Mouse (Mus musculus): ENCODE data around the gene Rpl32. TPM values are rescaled to one million over a fixed set of nuclear protein-coding genes. Genes with fewer than 3 reads are reported as not detected.

The Rpl32 gene
- polyA plus RNA-seq, 1 experiment from 2014 or later = 1,104 TPM

DNA sequence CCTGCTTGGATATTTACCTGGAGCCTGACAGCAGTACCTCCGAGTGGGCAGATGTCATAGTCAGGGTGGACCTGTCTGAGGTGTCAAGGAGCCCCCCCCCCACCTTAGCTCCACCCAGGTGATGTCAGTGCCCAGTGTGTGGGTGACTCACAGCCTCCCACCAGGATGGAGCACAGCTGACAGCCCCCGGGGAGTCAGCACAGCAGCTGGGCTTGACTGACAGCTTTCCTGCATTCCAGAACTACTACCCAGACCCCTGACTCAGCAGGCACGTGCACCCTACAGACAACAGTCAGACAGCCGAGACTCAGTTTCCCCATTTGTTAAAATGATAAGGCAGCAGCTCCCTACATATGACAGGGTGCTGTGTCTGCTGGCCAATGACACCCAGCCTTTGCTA, 47.6 kb downstream of the Rpl32 start:
- Histone ChIP-seq H3K4me1 (replicated peaks; ENCODE audit: control insufficient read depth, insufficient read depth, low read length) (peaks cover 11% of the 10 kb centered on the region), H3K9ac (replicated peaks; ENCODE audit: low read depth, low read length) (no peak overlapping the region), H3K9me3 (ENCODE audit: control insufficient read depth, low read length) (no peaks in the 10 kb centered on the region), H3K36me3 (ENCODE audit: control insufficient read depth, insufficient read depth) (no peaks in the 10 kb centered on the region), H3K27me3 (replicated peaks; ENCODE audit: control insufficient read depth, insufficient read depth, low read length) (no peaks in the 10 kb centered on the region), H3K27ac (ENCODE audit: low read length) (no peak overlapping the region), H3K4me2 (ENCODE audit: low read length) (no peak overlapping the region), H3K4me3 (replicated peaks; ENCODE audit: low read length) (no peak overlapping the region)
- no peak for ATAC-seq
- WGBS = 60% methylated on average over 4 of the region's 4 CpGs

DNA sequence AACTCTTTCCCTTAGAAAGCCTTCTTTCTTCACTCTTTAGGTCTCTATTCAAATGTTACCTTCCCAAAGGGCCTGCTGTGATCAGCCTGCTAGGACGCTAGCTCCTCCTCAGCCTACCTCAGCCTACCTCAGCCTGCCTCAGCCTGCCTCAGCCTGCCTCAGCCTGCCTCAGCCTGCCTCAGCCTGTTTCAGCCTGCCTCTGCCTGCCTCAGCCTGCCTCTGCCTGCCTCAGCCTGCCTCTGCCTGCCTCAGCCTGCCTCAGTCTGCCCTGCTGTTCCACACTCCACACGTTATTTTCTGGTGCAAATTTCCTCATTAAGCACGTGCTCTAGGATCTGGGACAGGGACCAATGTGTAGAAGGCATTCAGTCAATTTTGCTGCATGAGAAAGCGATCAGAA, 48.4 kb downstream of the Rpl32 start:
- no peak for ATAC-seq
- no peak overlapping the region for H3K27ac ChIP-seq (ENCODE audit: low read length)
- WGBS = 89% methylated on average over 4 of the region's 4 CpGs

DNA sequence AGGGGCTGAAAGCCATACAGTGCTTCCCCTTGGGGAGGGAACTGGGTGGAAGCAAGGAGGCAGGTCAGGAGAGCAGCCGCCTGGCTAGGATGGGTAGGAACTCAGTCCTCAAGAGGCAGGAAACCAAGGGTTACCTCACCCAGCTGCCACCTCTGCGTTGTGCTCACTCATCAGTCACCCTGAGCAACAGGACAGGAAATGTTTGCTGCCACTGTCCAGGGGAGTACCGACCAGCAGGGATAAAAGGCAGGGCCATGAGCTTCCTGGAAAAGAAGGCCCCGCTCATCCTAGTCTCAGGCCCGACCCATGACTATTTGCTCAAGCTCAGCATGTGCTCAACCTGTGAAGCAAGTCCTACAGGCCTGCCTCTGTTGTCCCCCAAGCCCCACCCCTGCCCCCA, 49.1 kb downstream of the Rpl32 start:
- Histone ChIP-seq H3K27ac (ENCODE audit: low read length) (no peak overlapping the region), H3K9ac (replicated peaks; ENCODE audit: low read depth, low read length) (no peak overlapping the region), H3K36me3 (ENCODE audit: control insufficient read depth, insufficient read depth) (no peaks in the 10 kb centered on the region), H3K4me1 (replicated peaks; ENCODE audit: control insufficient read depth, insufficient read depth, low read length) (peaks cover 10% of the 10 kb centered on the region), H3K4me3 (replicated peaks; ENCODE audit: low read length) (no peak overlapping the region), H3K4me2 (ENCODE audit: low read length) (no peak overlapping the region), H3K9me3 (ENCODE audit: control insufficient read depth, low read length) (no peaks in the 10 kb centered on the region), H3K27me3 (replicated peaks; ENCODE audit: control insufficient read depth, insufficient read depth, low read length) (no peaks in the 10 kb centered on the region)
- WGBS = 77% methylated on average over 5 of the region's 5 CpGs
- ATAC-seq = no peak

More for the DNA sequence above, 48.4 kb downstream of the Rpl32 start:
- peaks cover 11% of the 10 kb centered on the region for H3K4me1 ChIP-seq (replicated peaks; ENCODE audit: control insufficient read depth, insufficient read depth, low read length)
- no peaks in the 10 kb centered on the region for H3K36me3 ChIP-seq (ENCODE audit: control insufficient read depth, insufficient read depth)
- no peak overlapping the region for H3K4me2 ChIP-seq (ENCODE audit: low read length)
- no peak overlapping the region for H3K4me3 ChIP-seq (replicated peaks; ENCODE audit: low read length)
- H3K27me3 ChIP-seq (replicated peaks; ENCODE audit: control insufficient read depth, insufficient read depth, low read length) = no peaks in the 10 kb centered on the region
- H3K9ac ChIP-seq (replicated peaks; ENCODE audit: low read depth, low read length) = no peak overlapping the region
- no peaks in the 10 kb centered on the region for H3K9me3 ChIP-seq (ENCODE audit: control insufficient read depth, low read length)

DNA sequence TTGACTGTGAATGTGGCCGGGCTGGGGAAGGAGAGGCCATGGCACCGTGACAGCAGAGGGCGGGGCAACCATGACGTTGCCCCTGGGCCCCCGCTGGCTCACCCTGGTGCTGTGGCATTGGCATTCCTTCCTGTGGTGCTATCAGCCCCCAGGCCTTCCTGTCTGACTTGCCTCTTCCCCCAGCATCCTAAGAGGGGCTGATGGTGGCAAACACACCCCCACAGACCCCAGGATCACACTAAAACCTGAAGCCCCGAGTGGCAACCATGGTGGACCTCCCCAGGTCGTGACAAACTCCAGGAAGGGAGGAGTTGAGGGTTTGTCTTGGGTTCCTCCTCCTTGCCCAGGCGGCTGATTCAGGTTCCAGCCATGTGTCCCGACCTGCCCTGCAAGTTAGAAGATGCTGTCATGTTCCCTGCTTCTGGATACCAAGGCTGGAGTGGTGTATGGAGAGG, 49.5 kb downstream of the Rpl32 start:
- Histone ChIP-seq H3K27me3 (replicated peaks; ENCODE audit: control insufficient read depth, insufficient read depth, low read length) (no peaks in the 10 kb centered on the region), H3K4me1 (replicated peaks; ENCODE audit: control insufficient read depth, insufficient read depth, low read length) (peaks cover 6% of the 10 kb centered on the region), H3K9me3 (ENCODE audit: control insufficient read depth, low read length) (no peaks in the 10 kb centered on the region), H3K4me3 (replicated peaks; ENCODE audit: low read length) (no peak overlapping the region), H3K9ac (replicated peaks; ENCODE audit: low read depth, low read length) (no peak overlapping the region), H3K27ac (ENCODE audit: low read length) (no peak overlapping the region), H3K36me3 (ENCODE audit: control insufficient read depth, insufficient read depth) (no peaks in the 10 kb centered on the region), H3K4me2 (ENCODE audit: low read length) (no peak overlapping the region)
- ATAC-seq = no peak
- WGBS = 70% methylated on average over 9 of the region's 9 CpGs

DNA sequence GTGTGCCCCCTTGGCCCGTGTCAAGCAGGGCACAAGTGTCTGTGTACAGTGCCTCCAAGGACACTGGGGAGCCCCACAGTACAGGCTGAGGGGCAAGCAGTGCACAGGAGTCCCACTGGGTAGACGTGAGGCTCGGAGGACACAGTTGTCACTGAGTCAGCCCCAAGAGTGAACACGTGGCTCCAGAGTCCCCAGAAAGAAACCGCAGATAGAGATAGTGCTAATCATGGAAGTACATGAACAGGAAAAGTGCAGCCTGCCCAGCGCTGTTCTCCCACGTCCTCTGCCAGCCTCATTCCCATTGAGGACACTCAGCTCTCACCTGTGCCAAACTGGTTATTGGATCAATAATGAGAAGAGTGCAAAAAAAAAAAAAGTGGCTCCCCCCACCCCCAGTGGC, 53.0 kb downstream of the Rpl32 start:
- Histone ChIP-seq H3K27ac (ENCODE audit: low read length) (no peak overlapping the region), H3K4me1 (replicated peaks; ENCODE audit: control insufficient read depth, insufficient read depth, low read length) (no peaks in the 10 kb centered on the region), H3K27me3 (replicated peaks; ENCODE audit: control insufficient read depth, insufficient read depth, low read length) (no peaks in the 10 kb centered on the region), H3K4me2 (ENCODE audit: low read length) (no peak overlapping the region), H3K9me3 (ENCODE audit: control insufficient read depth, low read length) (no peaks in the 10 kb centered on the region), H3K9ac (replicated peaks; ENCODE audit: low read depth, low read length) (no peak overlapping the region), H3K4me3 (replicated peaks; ENCODE audit: low read length) (no peak overlapping the region), H3K36me3 (ENCODE audit: control insufficient read depth, insufficient read depth) (no peaks in the 10 kb centered on the region)
- 86% methylated on average over 7 of the region's 7 CpGs for WGBS
- no peak for ATAC-seq

Small RNA genes within 50 kb of the gene (microRNA-seq; reads per million reads assigned to microRNA genes)
- gene Mir7660 = not detected

Other genes with a start within 250 kb of the Rpl32 start
- 0.47 and 0.67 TPM in 2 replicates for gene Mkrn2os, start 216.2 kb downstream of the Rpl32 start, polyA plus RNA-seq (2015; fragmentation: Nextera tagmentation; extraction: Ambion mirVana)
- 42.7 and 45.6 TPM in 2 replicates for gene Mkrn2, start 206.8 kb downstream of the Rpl32 start, polyA plus RNA-seq (2015; fragmentation: Nextera tagmentation; extraction: Ambion mirVana)
- 158 and 160 TPM in 2 replicates for gene Raf1, start 132.1 kb downstream of the Rpl32 start, polyA plus RNA-seq (2015; fragmentation: Nextera tagmentation; extraction: Ambion mirVana)
- 0.91 TPM in 1 of 2 replicates, not detected in the other for gene Tmem40, start 46.3 kb downstream of the Rpl32 start, polyA plus RNA-seq (2015; fragmentation: Nextera tagmentation; extraction: Ambion mirVana)
- 16.7 and 17.9 TPM in 2 replicates for gene Cand2, start 34.2 kb downstream of the Rpl32 start, polyA plus RNA-seq (2015; fragmentation: Nextera tagmentation; extraction: Ambion mirVana)
- 1.4 and 1.8 TPM in 2 replicates for gene Efcab12, start 29.7 kb upstream of the Rpl32 start, polyA plus RNA-seq (2015; fragmentation: Nextera tagmentation; extraction: Ambion mirVana)
- 14.4 and 16.9 TPM in 2 replicates for gene Mbd4, start 44.6 kb upstream of the Rpl32 start, polyA plus RNA-seq (2015; fragmentation: Nextera tagmentation; extraction: Ambion mirVana)
- 30.8 and 32.7 TPM in 2 replicates for gene Ift122, start 44.7 kb upstream of the Rpl32 start, polyA plus RNA-seq (2015; fragmentation: Nextera tagmentation; extraction: Ambion mirVana)
- gene Rho, start 123.0 kb upstream of the Rpl32 start, polyA plus RNA-seq (2015; fragmentation: Nextera tagmentation; extraction: Ambion mirVana) = 0.15 TPM in 1 of 2 replicates, not detected in the other
- gene H1foo, start 136.2 kb upstream of the Rpl32 start, polyA plus RNA-seq (2015; fragmentation: Nextera tagmentation; extraction: Ambion mirVana) = not detected in 2 replicates
- 19.4 and 19.8 TPM in 2 replicates for gene Plxnd1, start 186.3 kb upstream of the Rpl32 start, polyA plus RNA-seq (2015; fragmentation: Nextera tagmentation; extraction: Ambion mirVana)